Mouse (Mus musculus): ENCODE measurements at regions not wholly inside any gene's neighbourhood (a gene's known extent, or its start where the extent isn't known, plus 50 kb on each side); places are given as distances from the start of the nearest gene placed in this dataset.

- DNase-seq, result no peak
Measured at GRCm38 (mm10) chr15:10767535-10767934, 53.1 kb upstream of the Rai14 start.

DNA sequence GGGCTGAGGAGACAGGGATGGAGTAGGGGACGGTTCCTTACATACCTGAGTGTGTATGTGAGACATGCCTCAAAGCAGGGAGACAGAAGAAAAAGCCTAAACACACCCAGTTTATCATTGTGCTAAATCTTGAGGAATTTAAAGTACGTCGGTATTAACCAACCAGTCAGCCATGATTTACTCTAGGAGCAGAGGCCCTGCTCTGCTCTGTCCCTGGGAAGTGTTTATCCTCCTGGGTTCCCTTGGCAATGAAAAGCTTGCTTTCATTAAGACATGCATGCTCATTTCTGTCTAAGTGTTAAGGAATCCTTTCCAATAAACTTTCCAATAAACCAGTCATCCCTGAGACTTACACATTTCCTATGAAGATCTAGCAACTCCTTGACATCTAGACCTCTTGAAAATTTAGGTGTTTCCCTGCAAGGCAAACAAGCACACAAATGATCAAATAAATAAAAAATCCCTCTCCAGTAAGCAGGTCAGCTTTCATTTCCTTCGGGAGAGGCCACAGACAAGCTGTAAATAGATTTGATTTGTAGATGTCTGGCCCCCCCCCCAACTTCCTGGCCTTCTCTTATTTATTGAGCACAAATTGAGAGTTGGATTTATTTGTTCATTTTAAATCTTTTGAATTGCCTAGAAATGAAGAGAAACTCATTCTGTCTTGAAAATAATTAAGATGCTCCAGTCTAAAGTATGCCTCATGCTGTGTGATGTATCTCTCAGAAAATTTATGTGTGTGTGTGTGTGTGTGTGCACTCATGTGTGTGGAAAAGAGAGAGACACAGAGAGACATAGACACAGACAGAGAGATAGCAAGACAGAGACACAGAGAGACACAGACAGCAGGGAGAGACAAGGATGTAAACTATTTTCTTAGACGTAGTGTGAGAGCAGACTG is 56.2 kb upstream of the Rai14 start:
- DNase-seq, result peak; percentile 20

DNA sequence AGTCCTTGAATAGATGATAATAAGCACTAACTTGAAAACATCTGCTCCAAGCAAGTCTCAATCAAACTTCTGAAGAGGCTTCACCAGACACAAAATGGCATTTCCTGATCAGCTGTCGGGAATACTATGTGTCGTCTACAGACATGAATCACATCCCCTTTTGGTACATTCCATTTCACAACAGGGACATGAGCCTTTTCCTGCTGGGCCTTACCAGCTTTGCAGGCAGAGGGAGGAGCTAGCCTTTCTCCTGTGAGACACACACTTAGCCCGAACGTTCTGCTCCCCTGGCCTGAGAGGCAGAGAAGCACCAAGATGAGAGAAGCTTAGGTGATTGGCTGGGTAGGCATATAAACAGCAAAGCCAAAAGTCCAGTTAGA is 56.9 kb upstream of the Rai14 start:
- DNase-seq, result peak; percentile 53

GRCm38 (mm10) chr15:10779941-10780620 is 65.7 kb upstream of the Rai14 start:
- DNase-seq, result peak; percentile 60

GRCm38 (mm10) chr15:10789371-10789770 is 74.9 kb upstream of the Rai14 start:
- no peak for DNase-seq

GRCm38 (mm10) chr15:10790862-10791497 is 76.6 kb upstream of the Rai14 start:
- DNase-seq, result no peak

GRCm38 (mm10) chr15:10791516-10792112 is 77.2 kb upstream of the Rai14 start:
- DNase-seq, result no peak

GRCm38 (mm10) chr15:10792156-10792555 is 77.7 kb upstream of the Rai14 start:
- no peak for DNase-seq

DNA sequence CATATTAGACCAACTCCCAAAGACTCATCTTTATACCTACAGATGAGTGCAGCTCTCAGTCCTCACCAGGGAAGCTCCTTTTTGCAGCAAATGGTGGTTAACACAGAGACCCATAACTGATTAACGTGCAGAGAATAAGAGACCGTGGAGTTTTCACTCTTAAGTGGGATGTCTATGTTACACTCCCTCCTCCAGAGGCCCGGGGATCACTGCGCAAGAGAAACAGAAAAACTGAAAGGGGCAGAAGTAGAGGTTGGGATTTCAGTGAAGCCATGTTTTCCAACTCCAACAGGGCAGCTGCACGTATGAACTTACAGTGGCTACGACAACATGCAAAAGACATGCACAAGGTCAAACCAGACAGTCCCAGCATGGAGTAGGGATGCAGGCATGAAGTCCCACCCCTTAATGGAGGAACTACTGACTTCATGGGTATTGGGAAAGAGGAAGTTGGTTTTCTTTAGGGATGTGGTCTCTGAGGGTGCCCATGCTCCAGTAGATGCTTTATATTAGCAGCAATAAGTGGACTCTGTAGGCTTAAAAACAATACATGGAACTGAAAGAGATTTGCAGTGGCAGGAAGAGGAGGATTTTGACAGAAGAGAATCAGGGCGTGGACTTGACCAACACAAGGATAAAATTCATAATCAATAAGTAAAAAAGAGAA is 80.8 kb upstream of the Rai14 start:
- no peak for DNase-seq

DNA sequence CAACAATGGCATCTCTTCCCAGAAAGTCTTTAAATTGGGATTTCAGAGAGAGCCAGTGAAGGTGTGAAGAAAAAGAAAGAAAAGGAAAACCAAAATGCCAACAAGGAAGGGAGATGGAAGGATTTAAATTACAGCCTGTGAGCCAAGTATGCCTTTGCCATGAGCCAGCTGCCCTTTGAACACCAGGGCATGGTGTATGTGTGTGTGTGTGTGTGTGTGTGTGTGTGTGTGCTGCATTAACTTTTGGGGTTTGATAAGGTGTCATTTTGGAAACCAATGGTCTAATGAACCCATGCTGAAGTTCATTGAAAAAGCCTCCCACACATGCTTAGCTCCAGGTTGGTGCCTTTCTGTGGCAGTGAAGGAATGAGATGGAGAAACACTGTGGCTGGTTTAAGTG is 85.2 kb upstream of the Rai14 start:
- peak; percentile 36 for DNase-seq

DNA sequence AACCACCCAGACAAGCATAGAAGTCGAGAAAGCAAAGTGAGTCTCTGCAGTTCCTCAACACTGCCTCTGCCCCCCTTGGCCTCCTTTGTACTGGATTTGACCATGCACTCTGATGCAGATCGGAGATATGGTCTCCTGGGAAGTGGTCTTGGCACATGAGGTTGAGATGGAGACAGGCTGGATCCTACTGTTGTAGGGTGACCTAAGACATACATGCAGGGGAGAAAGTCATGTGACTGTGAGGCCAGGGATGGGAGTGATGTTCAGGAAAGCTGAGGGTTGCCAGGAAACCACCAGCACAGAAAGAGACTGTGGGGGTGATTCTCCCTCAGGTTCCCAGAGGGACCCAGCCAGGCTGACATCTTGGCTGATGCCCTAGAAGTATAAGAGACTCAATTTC is 99.8 kb upstream of the Rai14 start:
- DNase-seq, result no peak

GRCm38 (mm10) chr15:10814709-10815108 is 100.3 kb upstream of the Rai14 start:
- no peak for DNase-seq

- DNase-seq, result no peak
Measured at GRCm38 (mm10) chr15:10816213-10816621, 101.8 kb upstream of the Rai14 start.

- DNase-seq, result peak; percentile 86
Measured at GRCm38 (mm10) chr15:10818216-10818615, 103.8 kb upstream of the Rai14 start.

DNA sequence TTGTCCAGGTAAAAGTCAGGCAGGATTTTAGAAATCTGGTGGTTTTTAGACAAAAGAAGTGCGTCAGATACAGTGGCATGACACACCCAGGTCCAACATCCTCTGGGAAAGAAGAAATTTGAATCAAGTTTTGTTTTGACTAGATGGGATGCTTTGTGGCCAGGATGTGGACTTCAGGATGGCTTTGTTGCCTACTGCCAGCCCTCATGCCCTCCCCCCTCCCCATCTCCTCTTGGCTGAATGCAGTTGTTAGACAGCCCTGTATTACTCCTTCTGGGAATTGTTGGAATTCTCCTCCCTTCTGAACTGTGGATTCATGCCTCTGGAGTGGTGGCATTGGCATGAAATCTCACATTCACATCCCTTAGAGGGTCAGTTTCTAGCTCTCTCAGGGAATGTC is 104.3 kb upstream of the Rai14 start:
- DNase-seq, result no peak

GRCm38 (mm10) chr15:10823933-10824332 is 109.5 kb upstream of the Rai14 start:
- DNase-seq, result no peak

DNA sequence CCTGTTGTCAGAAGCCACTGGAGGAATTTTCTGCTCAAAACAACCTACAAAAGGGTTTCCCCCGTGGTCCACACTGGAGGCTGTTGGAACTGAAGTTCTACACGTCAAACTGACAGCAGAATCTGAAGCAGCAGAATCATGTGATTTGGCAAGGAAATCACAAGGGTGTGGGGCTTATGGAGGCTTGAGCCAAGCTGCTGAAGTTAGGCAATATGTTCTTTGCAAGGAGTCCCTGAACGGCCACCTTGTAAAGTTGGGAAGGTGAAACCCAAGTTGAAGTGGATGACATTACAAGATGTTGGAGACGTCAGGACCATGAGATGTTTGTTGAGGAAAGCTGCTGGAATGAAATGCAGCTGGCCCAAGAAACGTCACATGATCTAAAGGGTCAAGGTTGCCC is 115.2 kb upstream of the Rai14 start:
- DNase-seq, result no peak

- DNase-seq, result no peak
Measured at GRCm38 (mm10) chr15:10830478-10830877, 116.1 kb upstream of the Rai14 start.

DNA sequence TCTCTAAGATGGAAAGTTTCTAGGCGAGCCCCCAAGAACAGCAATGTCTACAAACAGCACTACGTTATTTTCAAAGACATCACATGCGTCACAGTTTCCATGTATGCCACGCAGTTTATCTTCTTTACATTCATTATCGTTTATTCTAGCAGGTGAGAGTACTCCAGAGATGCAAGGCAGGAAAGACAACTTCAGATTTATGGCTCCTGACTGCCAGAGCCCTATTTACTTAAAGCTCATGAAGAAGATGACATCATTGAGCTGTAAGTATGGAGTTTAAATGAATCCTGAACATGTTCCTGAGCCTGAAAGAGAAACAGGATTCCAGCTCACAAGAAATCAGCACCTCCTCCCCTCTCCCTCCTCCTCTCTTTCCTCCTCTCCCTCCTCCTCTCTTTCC is 116.7 kb upstream of the Rai14 start:
- no peak for DNase-seq

- DNase-seq, result peak; percentile 72
Measured at GRCm38 (mm10) chr15:10832331-10832730, 117.9 kb upstream of the Rai14 start.

DNA sequence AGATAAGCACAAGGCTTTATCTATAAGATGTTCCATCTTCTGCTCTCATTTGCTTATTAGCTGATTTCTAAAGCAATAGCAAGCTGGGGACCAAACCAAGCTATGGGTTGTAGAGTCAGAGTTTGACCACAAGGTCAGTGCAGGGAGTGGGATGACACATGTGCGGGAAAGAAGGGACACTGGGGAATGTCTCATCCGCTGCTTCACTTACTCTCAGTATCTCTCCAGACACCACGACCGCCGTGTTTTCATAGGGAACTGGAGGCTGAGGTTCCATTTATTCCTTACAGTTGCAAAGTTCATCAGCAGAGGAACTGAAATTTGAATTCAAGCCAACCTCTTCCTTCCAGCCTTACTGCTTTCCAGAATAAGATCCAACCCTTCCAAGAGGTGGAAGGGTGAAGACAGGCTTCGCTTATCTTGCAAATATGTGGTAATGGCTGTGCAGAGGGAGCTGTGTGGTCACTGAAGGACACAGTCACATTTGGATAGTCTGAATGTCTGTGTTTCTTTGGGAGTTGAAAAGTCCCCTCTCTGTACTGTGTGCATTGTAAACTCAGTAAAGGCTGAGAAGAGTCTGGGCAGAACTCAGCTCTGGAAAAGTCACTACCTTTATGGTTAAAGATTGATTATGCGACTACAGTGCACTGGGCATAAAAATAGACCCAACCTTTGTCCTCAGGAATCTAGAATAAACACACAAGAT is 118.1 kb upstream of the C1qtnf3 start:
- DNase-seq, result peak; percentile 85
